Mouse (Mus musculus) MEL (cell line): ENCODE measurements around the gene Zcchc10. TPM values are rescaled to one million over a fixed set of nuclear protein-coding genes. Genes with fewer than 3 reads are reported as not detected.
"Not testable (repeated sequence)": the region's sequence is repeated elsewhere in the genome, so short reads cannot be mapped to it uniquely, and the experiment has no call there.

Source experiments
- DNase-seq: peaks from one replicate; pipeline ENCODE4 v3.0.0; 2011; ENCODE audit warnings: low read depth, low spot score
- H3K27ac ChIP-seq: 2 replicates; pipeline ENCODE4 v1.5.1; 2012; ENCODE audit warnings: low read depth, mild to moderate bottlenecking, control low read depth, low read length, moderate library complexity; ENCODE audit not compliant: control insufficient read depth
- H3K27me3 ChIP-seq, 2 experiments: fragments of 150-350 bp in 1 of 2; sonication (generic) in 1 of 2; 2 replicates each; pipeline ENCODE4 v1.6.1; 2012; ENCODE audit warnings: low read length in 2 of 2, mild to moderate bottlenecking in 2 of 2, improper control_type of control experiment in 1 of 2, moderate library complexity in 1 of 2; ENCODE audit not compliant: insufficient read depth in 2 of 2, control insufficient read depth in 1 of 2
- H3K36me3 ChIP-seq, 2 experiments: 2 replicates each; pipeline ENCODE4 v1.6.1; 2012 to 2014; ENCODE audit warnings: low read length in 2 of 2, improper control_type of control experiment in 1 of 2, inconsistent platforms in 1 of 2, mild to moderate bottlenecking in 1 of 2; ENCODE audit not compliant: insufficient read depth in 2 of 2, control insufficient read depth in 1 of 2
- H3K4me1 ChIP-seq, 2 experiments: fragments of 150-350 bp in 1 of 2; sonication (generic) in 1 of 2; 2 replicates each; pipeline ENCODE4 v1.6.1; 2012; ENCODE audit warnings: low read length in 2 of 2, improper control_type of control experiment in 1 of 2, mild to moderate bottlenecking in 1 of 2; ENCODE audit not compliant: insufficient read depth in 2 of 2, control insufficient read depth in 1 of 2
- H3K4me3 ChIP-seq, 2 experiments: fragments of 150-350 bp in 1 of 2; sonication (generic) in 1 of 2; 2 replicates each; pipeline ENCODE4 v1.5.1; 2012; ENCODE audit warnings: low read depth in 2 of 2, low read length in 2 of 2, mild to moderate bottlenecking in 2 of 2, moderate library complexity in 2 of 2, control low read depth in 1 of 2, improper control_type of control experiment in 1 of 2; ENCODE audit not compliant: control insufficient read depth in 1 of 2, insufficient read depth in 1 of 2
- H3K79me2 ChIP-seq: 2 replicates; pipeline ENCODE4 v1.6.1; 2012; ENCODE audit warnings: mild to moderate bottlenecking, low read length, moderate library complexity; ENCODE audit not compliant: control insufficient read depth, poor library complexity, insufficient read depth
- H3K9ac ChIP-seq: 2 replicates; pipeline ENCODE4 v1.6.1; 2012; ENCODE audit warnings: low read depth, mild to moderate bottlenecking, control low read depth, low read length, moderate library complexity; ENCODE audit not compliant: control insufficient read depth, poor library complexity, severe bottlenecking
- H3K9me3 ChIP-seq: fragments of 150-350 bp; sonication (generic); replicated peaks from 2 replicates; pipeline ENCODE4 v1.6.1; 2012; ENCODE audit warnings: mild to moderate bottlenecking, low read length, improper control_type of control experiment, moderate library complexity; ENCODE audit not compliant: insufficient read depth
- BHLHE40 ChIP-seq: IDR thresholded peaks from 2 replicates; pipeline ENCODE4 v1.6.1; 2012; ENCODE audit warnings: low read depth, mild to moderate bottlenecking, inconsistent platforms, low read length, improper control_type of control experiment, borderline replicate concordance
- CHD1 ChIP-seq: IDR thresholded peaks from 2 replicates; pipeline ENCODE4 v1.6.1; 2012; ENCODE audit warnings: low read depth, mild to moderate bottlenecking, inconsistent platforms, low read length, improper control_type of control experiment
- CHD2 ChIP-seq: IDR thresholded peaks from 2 replicates; pipeline ENCODE4 v1.6.1; 2011; ENCODE audit warnings: low read length, improper control_type of control experiment
- CTCF ChIP-seq, 3 experiments: IDR thresholded peaks in 2 of 3; conservative IDR thresholded peaks in 1 of 3; 2 replicates each; pipeline ENCODE4 v1.5.1; 2011 to 2012; ENCODE audit warnings: low read length in 3 of 3, low read depth in 2 of 3, mild to moderate bottlenecking in 2 of 3, improper control_type of control experiment in 1 of 3, inconsistent platforms in 1 of 3, mixed read lengths in 1 of 3, moderate library complexity in 1 of 3; ENCODE audit not compliant: control insufficient read depth in 1 of 3, insufficient read depth in 1 of 3, poor library complexity in 1 of 3, severe bottlenecking in 1 of 3
- E2F4 ChIP-seq: IDR thresholded peaks from 2 replicates; pipeline ENCODE4 v1.6.1; 2011; ENCODE audit warnings: low read depth, low read length, improper control_type of control experiment, borderline replicate concordance
- ELF1 ChIP-seq: IDR thresholded peaks from 2 replicates; pipeline ENCODE4 v1.6.1; 2014; ENCODE audit warnings: low read depth, mild to moderate bottlenecking, inconsistent platforms, low read length, improper control_type of control experiment, moderate library complexity
- EP300 ChIP-seq, 2 experiments: IDR thresholded peaks; 2 replicates each; pipeline ENCODE4 v1.6.1; 2011; ENCODE audit warnings: improper control_type of control experiment in 2 of 2, low read length in 2 of 2, low read depth in 1 of 2, mild to moderate bottlenecking in 1 of 2
- ETS1 ChIP-seq: IDR thresholded peaks from 2 replicates; pipeline ENCODE4 v1.6.1; 2012; ENCODE audit warnings: low read depth, mild to moderate bottlenecking, inconsistent platforms, low read length, improper control_type of control experiment, moderate library complexity
- GATA1 ChIP-seq: IDR thresholded peaks from 2 replicates; pipeline ENCODE4 v1.6.1; 2011; ENCODE audit warnings: low read depth, low read length, improper control_type of control experiment
- HCFC1 ChIP-seq: IDR thresholded peaks from 2 replicates; pipeline ENCODE4 v1.6.1; 2012; ENCODE audit warnings: low read depth, mild to moderate bottlenecking, inconsistent platforms, low read length, improper control_type of control experiment, moderate library complexity
- JUND ChIP-seq: IDR thresholded peaks from 2 replicates; pipeline ENCODE4 v1.6.1; 2011; ENCODE audit warnings: low read depth, mild to moderate bottlenecking, improper control_type of control experiment, low read length
- KAT2A ChIP-seq: conservative IDR thresholded peaks from 2 replicates; pipeline ENCODE4 v1.6.1; 2012; ENCODE audit warnings: low read depth, low read length, improper control_type of control experiment, inconsistent platforms
- MAFK ChIP-seq: IDR thresholded peaks from 2 replicates; pipeline ENCODE4 v1.6.1; 2011; ENCODE audit warnings: low read depth, mild to moderate bottlenecking, low read length, improper control_type of control experiment, borderline replicate concordance
- MAX ChIP-seq: IDR thresholded peaks from 2 replicates; pipeline ENCODE4 v1.6.1; 2011; ENCODE audit warnings: low read length, improper control_type of control experiment
- MAZ ChIP-seq: IDR thresholded peaks from 2 replicates; pipeline ENCODE4 v1.6.1; 2012; ENCODE audit warnings: low read depth, mild to moderate bottlenecking, inconsistent platforms, low read length, improper control_type of control experiment
- MEF2A ChIP-seq: IDR thresholded peaks from 2 replicates; pipeline ENCODE4 v1.6.1; 2014; ENCODE audit warnings: low read depth, mild to moderate bottlenecking, inconsistent platforms, low read length, improper control_type of control experiment; ENCODE audit not compliant: poor library complexity, insufficient replicate concordance, severe bottlenecking; ENCODE audit errors: extremely low read depth
- MXI1 ChIP-seq: IDR thresholded peaks from 2 replicates; pipeline ENCODE4 v1.6.1; 2011; ENCODE audit warnings: mild to moderate bottlenecking, low read depth, low read length, improper control_type of control experiment
- MYC ChIP-seq: IDR thresholded peaks from 2 replicates; pipeline ENCODE4 v1.6.1; 2011; ENCODE audit warnings: low read depth, mild to moderate bottlenecking, low read length, improper control_type of control experiment, moderate library complexity
- NELFE ChIP-seq: IDR thresholded peaks from 2 replicates; pipeline ENCODE4 v1.6.1; 2011; ENCODE audit warnings: low read depth, low read length, improper control_type of control experiment
- POLR2A ChIP-seq, 2 experiments: IDR thresholded peaks; 2 replicates each; pipeline ENCODE4 v1.6.1; 2011 to 2012; ENCODE audit warnings: low read length in 2 of 2, mild to moderate bottlenecking in 2 of 2, control low read depth in 1 of 2, improper control_type of control experiment in 1 of 2, low read depth in 1 of 2, moderate library complexity in 1 of 2; ENCODE audit not compliant: control insufficient read depth in 1 of 2, insufficient read depth in 1 of 2, poor library complexity in 1 of 2
- POLR2AphosphoS2 ChIP-seq: IDR thresholded peaks from 2 replicates; pipeline ENCODE4 v1.6.1; 2011; ENCODE audit warnings: low read length, improper control_type of control experiment
- POLR2AphosphoS5 ChIP-seq: IDR thresholded peaks from 2 replicates; pipeline ENCODE4 v1.6.1; 2012; ENCODE audit warnings: low read depth, borderline replicate concordance, mild to moderate bottlenecking, inconsistent platforms, low read length, moderate library complexity, mixed read lengths
- RCOR1 ChIP-seq: IDR thresholded peaks from 2 replicates; pipeline ENCODE4 v1.6.1; 2012; ENCODE audit warnings: low read depth, mild to moderate bottlenecking, inconsistent platforms, low read length, improper control_type of control experiment
- SIN3A ChIP-seq: IDR thresholded peaks from 2 replicates; pipeline ENCODE4 v1.6.1; 2012; ENCODE audit warnings: low read length, improper control_type of control experiment, inconsistent platforms
- SMC3 ChIP-seq: IDR thresholded peaks from 2 replicates; pipeline ENCODE4 v1.6.1; 2011; ENCODE audit warnings: low read depth, low read length, improper control_type of control experiment
- TAL1 ChIP-seq: IDR thresholded peaks from 2 replicates; pipeline ENCODE4 v1.6.1; 2012; ENCODE audit warnings: mild to moderate bottlenecking, inconsistent platforms, low read length, moderate library complexity, mixed read lengths
- TBP ChIP-seq: IDR thresholded peaks from 2 replicates; pipeline ENCODE4 v1.8.0; 2011; ENCODE audit warnings: low read depth, low read length, improper control_type of control experiment
- TCF12 ChIP-seq: IDR thresholded peaks from 2 replicates; pipeline ENCODE4 v1.6.1; 2014; ENCODE audit warnings: low read depth, mild to moderate bottlenecking, inconsistent platforms, low read length, improper control_type of control experiment, moderate library complexity
- USF2 ChIP-seq, 2 experiments: IDR thresholded peaks; 2 replicates each; pipeline ENCODE4 v1.6.1; 2011 to 2012; ENCODE audit warnings: improper control_type of control experiment in 2 of 2, low read length in 2 of 2, borderline replicate concordance in 1 of 2, inconsistent platforms in 1 of 2, low read depth in 1 of 2, mild to moderate bottlenecking in 1 of 2; ENCODE audit not compliant: insufficient read depth in 1 of 2
- ZC3H11A ChIP-seq: IDR thresholded peaks from 2 replicates; pipeline ENCODE4 v1.6.1; 2012; ENCODE audit warnings: low read depth, mild to moderate bottlenecking, inconsistent platforms, low read length, improper control_type of control experiment
- ZNF384 ChIP-seq: IDR thresholded peaks from 2 replicates; pipeline ENCODE4 v1.6.1; 2012; ENCODE audit warnings: low read depth, mild to moderate bottlenecking, inconsistent platforms, low read length, improper control_type of control experiment
- polyA plus RNA-seq, 2 experiments: library from polyadenylated mRNA; stranded (reverse) in 1 of 2; unstranded in 1 of 2; fragments of >175 nt in 1 of 2; fragments of >200 nt in 1 of 2; gene quantifications; 2 replicates each; pipeline versions ENCODE4 v1.2.1 to v1.2.4; 2012; ENCODE audit warnings: low replicate concordance in 2 of 2, low read depth in 1 of 2; ENCODE audit not compliant: insufficient read length in 2 of 2, insufficient read depth in 1 of 2, missing spikeins in 1 of 2
- total RNA-seq: library from RNA; depleted of rRNA; stranded (reverse); fragments of 300-350 nt; gene quantifications from 2 replicates; pipeline ENCODE4 v1.2.3, GENCODE M21; 2012

The Zcchc10 gene
- total and polyA plus RNA-seq, 3 experiments, result 11.6 to 169 (median 36.2) TPM

- Histone ChIP-seq H3K4me1 (peaks cover 12 to 41% of the 10 kb centered on the region in 2 experiments), H3K27ac (peak overlapping the region; percentile 20; the same call in 1 of the 2 replicates), H3K36me3 (peaks cover 0 to 41% of the 10 kb centered on the region in 2 experiments; a peak in 2 of 4 replicates)
- not testable (repeated sequence) for H3K27me3 ChIP-seq, H3K9ac ChIP-seq, H3K9me3 ChIP-seq, H3K79me2 ChIP-seq, H3K4me3 ChIP-seq
- peak; percentile 74 for DNase-seq
- TF ChIP-seq MAZ (peak; percentile 76), ZNF384 (peak; percentile 90), HCFC1 (0 out of 2 replicates have a peak, but pooled peaks have one; percentile 24), ETS1 (0 out of 2 replicates have a peak, but pooled peaks have one; percentile 8), JUND (0 out of 2 replicates have a peak, but pooled peaks have one; percentile 5), MYC (0 out of 2 replicates have a peak, but pooled peaks have one; percentile 32), SIN3A (peak; percentile 32; the same call in 1 of the 2 replicates), EP300 (IDR thresholded peaks at IDR 0.05; ENCODE audit: low read depth in 1 of 2, low read length in 2 of 2) (peak in 1 of 2 experiments; percentile 52; a peak in 1 of 4 replicates)
Observed at GRCm38 (mm10) chr11:53312823-53313222, 11.7 kb upstream of the Zcchc10 start.

- H3K9ac ChIP-seq, result peak overlapping the region; percentile 20; the same call in 1 of the 2 replicates
- no peaks in the 10 kb centered on the region for H3K9me3 ChIP-seq
- DNase-seq, result peak; percentile 81
- peaks cover 0 to 36% of the 10 kb centered on the region in 2 experiments; a peak in 2 of 4 replicates for H3K36me3 ChIP-seq
- H3K79me2 ChIP-seq, result no peaks in the 10 kb centered on the region
- no peak overlapping the region for H3K4me3 ChIP-seq
- peak overlapping the region; percentile 45 for H3K27ac ChIP-seq
- H3K27me3 ChIP-seq, result no peaks in the 10 kb centered on the region
- H3K4me1 ChIP-seq, result peaks cover 13 to 37% of the 10 kb centered on the region in 2 experiments
- no peak for TF ChIP-seq ZC3H11A
- TF ChIP-seq EP300 (IDR thresholded peaks at IDR 0.05; ENCODE audit: low read depth in 1 of 2, low read length in 2 of 2), result peak; percentile 22 to 25; a peak in 2 of 4 replicates
- no peak for TF ChIP-seq CTCF (IDR thresholded peaks at IDR 0.05 in 2 of 3, conservative IDR thresholded peaks at IDR 0.05 in 1 of 3; ENCODE audit: control insufficient read depth in 1 of 3, insufficient read depth in 1 of 3, low read depth in 2 of 3, low read length in 3 of 3, poor library complexity in 1 of 3, severe bottlenecking in 1 of 3)
- no peak for TF ChIP-seq SMC3
- no peak for TF ChIP-seq TAL1
- no peak for TF ChIP-seq E2F4
- TF ChIP-seq USF2 (IDR thresholded peaks at IDR 0.05; ENCODE audit: borderline replicate concordance in 1 of 2, insufficient read depth in 1 of 2, low read depth in 1 of 2, low read length in 2 of 2), result no peak
- TF ChIP-seq JUND, result no peak
- no peak for TF ChIP-seq MYC
- TF ChIP-seq CHD2, result no peak
- TF ChIP-seq NELFE, result no peak
- TF ChIP-seq POLR2AphosphoS5, result no peak
- TF ChIP-seq GATA1, result peak; percentile 65
- no peak for TF ChIP-seq RCOR1
- no peak for TF ChIP-seq ELF1
- no peak; the same call in 1 of the 2 replicates for TF ChIP-seq MAX
- TF ChIP-seq POLR2A (IDR thresholded peaks at IDR 0.05; ENCODE audit: control insufficient read depth in 1 of 2, insufficient read depth in 1 of 2, low read depth in 1 of 2, low read length in 2 of 2, poor library complexity in 1 of 2), result no peak
- peak; percentile 58; the same call in 1 of the 2 replicates for TF ChIP-seq ETS1
- TF ChIP-seq MAFK, result no peak
- TF ChIP-seq SIN3A, result peak; percentile 56
- TF ChIP-seq POLR2AphosphoS2, result no peak
- TF ChIP-seq MXI1, result peak; percentile 41
- TF ChIP-seq TCF12, result no peak
- TF ChIP-seq BHLHE40, result no peak
- TF ChIP-seq KAT2A, result no peak
- no peak for TF ChIP-seq CHD1
- peak; percentile 31; the same call in 1 of the 2 replicates for TF ChIP-seq TBP
- TF ChIP-seq MEF2A, result no peak
Observed at GRCm38 (mm10) chr11:53314770-53315173, 9.7 kb upstream of the Zcchc10 start.
